Mouse (Mus musculus): ENCODE results near the gene Vwa5a.

The Vwa5a gene
- long read RNA-seq, experiment 1, full-length matches to known transcripts, result 10 of 21 reads
- long read RNA-seq, experiment 1, partial matches to known transcripts, result 7 of 21 reads
- long read RNA-seq, experiment 1, other reads (novel, unspliced or antisense), result 4 of 21 reads
- long read RNA-seq, experiment 2, full-length matches to known transcripts, result 6 of 16 reads
- long read RNA-seq, experiment 2, partial matches to known transcripts, result 10 of 16 reads
- long read RNA-seq, experiment 2, other reads (novel, unspliced or antisense), result 0 of 16 reads

DNA sequence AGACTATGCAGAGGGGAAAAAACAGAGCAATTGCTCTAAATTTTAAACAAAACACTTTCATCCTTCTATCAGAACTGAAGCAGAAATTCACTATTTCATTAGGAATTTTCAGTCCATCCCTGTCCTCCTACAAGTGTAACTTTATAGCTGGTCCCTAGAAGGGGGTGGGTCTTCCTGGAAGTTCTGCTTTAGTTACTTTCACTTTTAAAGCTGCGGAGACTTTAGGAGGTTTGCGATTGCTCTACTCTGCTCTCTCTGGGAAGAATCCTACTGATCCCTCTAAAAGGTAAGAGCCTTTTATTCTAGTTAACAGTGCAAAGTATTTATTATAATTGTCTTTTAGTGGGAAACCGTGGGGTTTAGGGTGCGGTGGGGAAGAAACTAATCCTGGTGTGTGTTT lies at the start of gene Vwa5a:
Vwa5a (plus strand) TSS at position 167 of the 400 bp plus-strand sequence.
- intact Hi-C loops (cut with DNase I), result no loop called here

DNA sequence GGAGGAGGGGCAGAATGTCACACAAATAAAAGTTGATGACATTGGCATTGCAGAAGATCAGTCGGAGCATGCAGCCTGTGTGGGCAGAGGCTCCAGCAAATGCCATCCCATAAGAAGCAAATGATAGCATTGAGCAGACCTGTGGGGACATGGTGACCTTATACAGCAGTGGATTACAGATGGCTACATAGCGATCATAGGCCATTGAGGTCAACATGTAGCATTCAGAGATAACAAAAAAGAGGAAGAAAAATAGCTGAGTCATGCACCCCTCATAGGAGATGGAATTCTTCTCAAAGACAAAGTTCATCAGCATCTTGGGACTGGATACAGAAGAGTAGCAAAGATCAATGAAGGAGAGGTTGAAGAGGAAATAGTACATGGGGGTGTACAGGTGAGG lies 45.2 kb upstream of the Vwa5a start:
- intact Hi-C loops (cut with DNase I), result no loop called here

DNA sequence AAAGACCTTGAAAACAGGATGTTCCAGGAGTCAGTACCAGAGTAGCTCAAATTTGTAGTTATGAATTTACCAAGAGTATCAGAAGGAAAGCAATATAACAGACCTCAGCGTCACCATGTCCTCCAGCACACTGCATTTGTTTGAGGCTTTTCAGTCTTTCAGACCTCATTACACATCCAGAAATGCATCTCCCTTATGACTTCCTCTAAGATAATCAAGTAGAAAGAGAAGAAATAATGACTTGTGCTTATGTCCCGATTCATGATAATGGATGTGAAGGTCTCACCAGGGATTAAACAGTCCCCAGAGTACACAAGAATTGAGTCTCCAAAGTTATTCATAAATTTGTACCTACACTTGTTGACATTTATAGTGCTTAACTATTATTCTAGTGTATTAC lies 43.6 kb upstream of the Vwa5a start, which contains the start of gene Olfr918:
Olfr918 (minus strand) TSS at position 101 of the 400 bp plus-strand sequence.
- intact Hi-C loops (cut with DNase I), result no loop called here

DNA sequence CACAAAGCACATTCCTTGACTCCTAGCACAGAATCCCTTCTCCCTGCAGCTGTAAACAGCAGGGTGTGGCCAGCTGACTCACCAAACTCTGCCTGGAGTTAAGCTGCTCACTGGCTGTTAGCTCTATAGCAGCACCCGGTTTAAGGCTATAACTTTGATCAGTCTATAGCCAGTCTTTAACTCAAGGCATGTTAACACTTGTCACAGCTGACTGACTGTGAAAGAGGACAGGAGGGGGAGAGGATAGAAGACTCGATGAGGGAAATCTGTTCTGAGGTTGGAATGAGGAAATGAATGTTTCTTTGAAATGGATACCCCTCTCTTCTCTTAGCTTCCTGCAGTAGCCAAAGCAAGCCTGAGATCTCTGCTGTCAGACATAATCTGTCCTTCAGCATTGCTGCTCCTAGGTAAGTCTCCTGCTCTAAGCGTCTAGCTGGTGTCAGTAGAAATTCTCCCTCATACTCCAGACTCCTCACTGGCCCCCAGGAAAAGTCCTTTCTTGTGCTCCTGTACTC lies 916 bp downstream of the Vwa5a start:
- intact Hi-C loops (cut with DNase I), result no loop called here

DNA sequence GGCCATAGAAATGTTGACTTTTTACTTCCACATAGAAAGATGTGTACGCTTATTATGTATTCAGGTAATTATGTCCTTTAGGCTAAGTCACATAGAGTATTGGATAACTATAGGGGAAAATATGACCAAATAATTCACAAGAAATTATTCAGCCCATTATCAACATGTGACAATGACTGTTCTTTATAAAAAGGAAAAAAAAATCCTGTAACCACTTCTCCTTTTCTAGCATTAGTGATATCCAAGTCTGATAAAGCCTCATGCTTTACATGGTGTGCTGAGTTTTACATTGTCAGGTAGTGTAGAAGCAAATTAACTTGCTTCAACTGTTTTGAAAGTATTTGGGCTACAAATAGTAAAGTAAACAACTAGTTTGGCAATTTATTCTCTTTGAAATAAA lies 6.0 kb downstream of the Vwa5a start:
- intact Hi-C loops (cut with DNase I), result no loop called here

DNA sequence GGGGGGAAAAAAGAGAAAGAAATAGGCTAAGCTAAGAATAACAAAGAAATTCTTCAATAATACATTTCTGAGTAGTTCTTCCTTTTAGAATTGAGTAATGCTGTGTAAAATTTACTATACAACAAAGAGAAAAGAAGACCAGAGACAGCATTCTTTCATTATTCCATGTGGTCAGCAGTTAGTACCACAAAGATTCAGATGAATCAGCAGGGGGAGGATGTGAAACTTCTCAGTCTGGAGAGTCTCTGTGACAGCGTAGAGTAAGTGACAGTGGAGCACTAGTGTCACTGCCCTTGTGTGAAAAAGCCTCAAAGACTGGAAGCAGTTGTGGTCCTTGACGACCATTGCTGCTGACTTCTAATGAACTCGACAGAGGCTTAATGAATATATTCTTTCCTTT lies 10.2 kb downstream of the Vwa5a start:
- intact Hi-C loops (cut with DNase I), result no loop called here

DNA sequence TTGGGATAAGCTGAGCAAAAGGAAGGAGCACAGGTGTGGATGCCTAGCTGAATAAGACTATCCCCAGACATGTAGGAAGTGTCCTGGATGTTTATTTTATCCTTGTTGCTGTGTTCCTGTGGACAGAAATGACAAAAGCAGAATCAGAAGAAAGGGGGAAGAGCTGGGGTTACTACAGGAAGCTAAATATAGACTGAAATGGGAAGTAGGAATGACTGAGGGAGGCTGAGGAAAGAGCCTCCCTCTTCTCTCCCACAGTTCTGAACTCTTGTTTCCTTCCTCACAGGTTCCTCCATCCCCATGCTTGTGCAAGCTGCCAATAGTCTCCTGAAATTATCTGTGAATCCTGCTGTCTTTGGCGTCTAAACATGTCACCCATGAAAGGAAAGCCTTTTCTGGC lies 23.3 kb downstream of the Vwa5a start:
- intact Hi-C loops (cut with DNase I), result no loop called here

DNA sequence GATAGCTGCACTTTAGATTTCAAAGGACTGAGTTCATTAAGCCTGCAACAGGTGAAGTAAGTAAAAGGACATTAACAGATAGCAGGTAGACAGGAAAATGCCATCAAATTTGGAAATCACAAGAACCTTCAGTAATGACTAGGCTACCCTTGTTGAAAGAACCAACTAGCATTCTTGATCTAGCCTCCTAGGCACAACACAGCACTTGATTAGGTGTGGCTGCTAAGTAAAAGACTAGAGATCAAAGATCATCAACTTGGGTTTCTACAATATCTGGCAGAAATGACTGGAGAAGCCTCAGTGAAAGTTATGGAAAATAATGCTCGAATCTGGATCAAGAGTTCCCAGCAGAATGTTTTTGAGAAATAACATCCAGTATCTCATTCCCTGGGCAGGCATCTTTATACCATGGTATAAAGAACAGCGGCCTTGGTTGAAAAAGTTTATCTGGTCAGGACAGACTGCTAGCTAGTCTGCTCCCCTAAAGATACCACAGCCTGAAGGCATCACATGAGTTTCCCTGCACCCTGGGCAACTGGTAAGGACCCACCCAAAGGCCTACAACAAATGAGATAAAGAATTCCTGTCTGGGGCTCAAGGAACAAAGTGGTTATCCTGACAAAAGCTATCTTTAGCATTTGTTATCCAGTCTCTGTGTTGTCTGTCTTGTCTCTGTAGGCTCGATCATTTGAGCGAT lies 26.7 kb downstream of the Vwa5a start:
- intact Hi-C loops (cut with DNase I), result no loop called here

DNA sequence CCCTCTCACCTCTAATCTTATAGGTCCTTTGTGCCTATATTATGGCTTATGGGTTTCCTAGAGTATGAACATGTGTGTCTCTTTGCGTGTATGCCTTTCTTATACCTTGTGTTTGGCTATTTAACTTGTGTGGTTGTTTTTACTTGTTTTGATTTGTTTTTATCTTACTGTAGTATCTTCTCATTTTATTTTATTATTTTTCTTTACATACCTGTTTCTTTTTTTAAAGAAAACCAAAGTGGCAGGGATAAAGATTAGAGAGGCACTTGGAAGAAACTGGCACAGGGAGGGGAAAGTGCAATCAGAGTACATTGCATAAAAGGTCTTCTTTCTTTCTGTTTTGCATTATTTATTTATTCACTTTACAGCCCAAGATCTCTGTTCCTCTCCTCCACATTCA lies 33.9 kb downstream of the Vwa5a start, which contains the start of gene Olfr920:
Olfr920 (plus strand) TSS at position 301 of the 400 bp plus-strand sequence.
- intact Hi-C loops (cut with DNase I), result no loop called here

DNA sequence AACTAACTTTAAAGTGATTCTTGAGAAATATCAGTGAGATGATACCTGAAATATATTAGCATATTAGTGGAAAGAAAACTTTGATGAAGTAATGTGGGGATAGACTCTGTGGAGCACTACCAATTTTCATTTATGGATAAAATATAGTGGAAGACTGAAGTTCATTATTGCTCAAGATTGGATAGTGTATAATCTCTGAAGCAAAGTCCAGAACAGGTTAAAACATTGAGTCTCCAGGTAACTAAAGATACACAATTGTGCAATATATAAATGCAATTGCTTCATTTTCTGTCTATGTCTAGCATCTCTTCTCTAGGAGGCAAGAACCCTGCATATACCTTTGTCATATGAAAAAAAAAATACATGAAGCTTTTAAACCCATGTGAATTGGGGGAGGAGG lies 54.7 kb downstream of the Vwa5a start, which contains the start of gene Olfr921:
Olfr921 (plus strand) TSS at position 301 of the 400 bp plus-strand sequence.
- intact Hi-C loops (cut with DNase I), result no loop called here

DNA sequence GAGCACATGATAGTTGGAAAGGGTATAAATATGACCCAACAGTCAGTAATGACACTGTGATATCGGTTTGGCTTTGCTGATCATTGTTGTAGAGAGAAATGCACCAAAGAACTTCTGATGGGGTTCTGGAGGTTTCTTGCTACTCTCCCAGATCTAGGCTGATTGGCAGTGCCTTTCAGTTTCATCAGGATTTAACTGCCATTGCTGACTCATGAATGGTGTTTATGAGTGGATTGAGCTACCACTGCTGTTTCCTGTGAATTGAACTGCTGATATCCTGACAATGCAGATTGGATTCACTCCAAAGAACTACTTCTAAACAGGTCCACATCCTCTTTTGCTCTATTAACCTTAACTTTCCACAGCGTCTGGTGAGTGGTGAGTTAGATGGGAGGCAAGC lies 74.6 kb downstream of the Vwa5a start:
- intact Hi-C loops (cut with DNase I), result no loop called here

Measured in adrenal gland (tissue).